Mouse (Mus musculus): ENCODE data around the gene Olfm2. TPM values are rescaled to one million over a fixed set of nuclear protein-coding genes. Genes with fewer than 3 reads are reported as not detected.

Olfm2 gene
- polyA plus RNA-seq, 1 experiment from 2014 or later = not detected

GRCm38 (mm10) chr9:20757087-20757955 is 11.2 kb upstream of the Olfm2 start:
- Histone ChIP-seq H3K4me3 (ENCODE audit: inconsistent target) (no peak overlapping the region), H3K36me3 (ENCODE audit: inconsistent target) (no peaks in the 10 kb centered on the region), H3K79me2 (ENCODE audit: inconsistent target) (no peaks in the 10 kb centered on the region), H3K27ac (no peak overlapping the region)
- 62% methylated on average over 6 of the region's 6 CpGs for WGBS (ENCODE audit: missing documents)

GRCm38 (mm10) chr9:20756081-20756700 is 10.0 kb upstream of the Olfm2 start:
- Histone ChIP-seq H3K79me2 (ENCODE audit: inconsistent target) (no peaks in the 10 kb centered on the region), H3K27ac (no peak overlapping the region), H3K4me3 (ENCODE audit: inconsistent target) (no peak overlapping the region), H3K36me3 (ENCODE audit: inconsistent target) (no peaks in the 10 kb centered on the region)
- 89% methylated on average over 4 of the region's 4 CpGs for WGBS (ENCODE audit: missing documents)

- no peaks in the 10 kb centered on the region for H3K79me2 ChIP-seq (ENCODE audit: inconsistent target)
- WGBS (ENCODE audit: missing documents) = 94% methylated on average over 2 of the region's 2 CpGs
- no peaks in the 10 kb centered on the region for H3K36me3 ChIP-seq (ENCODE audit: inconsistent target)
- no peak overlapping the region for H3K4me3 ChIP-seq (ENCODE audit: inconsistent target)
- no peak overlapping the region for H3K27ac ChIP-seq
Measured at GRCm38 (mm10) chr9:20754335-20754734, 8.2 kb upstream of the Olfm2 start.

- no peaks in the 10 kb centered on the region for H3K36me3 ChIP-seq (ENCODE audit: inconsistent target)
- no peaks in the 10 kb centered on the region for H3K79me2 ChIP-seq (ENCODE audit: inconsistent target)
- H3K4me3 ChIP-seq (ENCODE audit: inconsistent target) = no peak overlapping the region
- 46% methylated on average over 6 of the region's 6 CpGs for WGBS (ENCODE audit: missing documents)
- no peak overlapping the region for H3K27ac ChIP-seq
Measured at GRCm38 (mm10) chr9:20751477-20752029, 5.4 kb upstream of the Olfm2 start.

GRCm38 (mm10) chr9:20749213-20749612 is 3.1 kb upstream of the Olfm2 start:
- Histone ChIP-seq H3K79me2 (ENCODE audit: inconsistent target) (no peaks in the 10 kb centered on the region), H3K27ac (no peak overlapping the region), H3K4me3 (ENCODE audit: inconsistent target) (no peak overlapping the region), H3K36me3 (ENCODE audit: inconsistent target) (no peaks in the 10 kb centered on the region)
- WGBS (ENCODE audit: missing documents) = 83% methylated on average over 5 of the region's 5 CpGs

- Histone ChIP-seq H3K79me2 (ENCODE audit: inconsistent target) (no peaks in the 10 kb centered on the region), H3K36me3 (ENCODE audit: inconsistent target) (no peaks in the 10 kb centered on the region), H3K27ac (no peak overlapping the region), H3K4me3 (ENCODE audit: inconsistent target) (no peak overlapping the region)
- 72% methylated on average over 3 of the region's 3 CpGs for WGBS (ENCODE audit: missing documents)
Measured at GRCm38 (mm10) chr9:20748540-20748939, 2.4 kb upstream of the Olfm2 start.

- Histone ChIP-seq H3K27ac (no peak overlapping the region), H3K36me3 (ENCODE audit: inconsistent target) (no peaks in the 10 kb centered on the region), H3K79me2 (ENCODE audit: inconsistent target) (no peaks in the 10 kb centered on the region), H3K4me3 (ENCODE audit: inconsistent target) (no peak overlapping the region)
- 8% methylated on average over 3 of the region's 3 CpGs for WGBS (ENCODE audit: missing documents)
Measured at GRCm38 (mm10) chr9:20747682-20748081, 1.5 kb upstream of the Olfm2 start.

- WGBS (ENCODE audit: missing documents) = 19% methylated on average over 17 of the region's 17 CpGs
- Histone ChIP-seq H3K36me3 (ENCODE audit: inconsistent target) (no peaks in the 10 kb centered on the region), H3K4me3 (ENCODE audit: inconsistent target) (no peak overlapping the region), H3K79me2 (ENCODE audit: inconsistent target) (no peaks in the 10 kb centered on the region), H3K27ac (no peak overlapping the region)
Measured at GRCm38 (mm10) chr9:20745129-20745966, 801 bp downstream of the Olfm2 start.

GRCm38 (mm10) chr9:20743946-20744738 is 2.0 kb downstream of the Olfm2 start:
- WGBS (ENCODE audit: missing documents) = 27% methylated on average over 22 of the region's 22 CpGs

GRCm38 (mm10) chr9:20740407-20740806 is 5.7 kb downstream of the Olfm2 start:
- H3K4me3 ChIP-seq (ENCODE audit: inconsistent target) = no peak overlapping the region
- H3K27ac ChIP-seq = no peak overlapping the region
- H3K36me3 ChIP-seq (ENCODE audit: inconsistent target) = no peaks in the 10 kb centered on the region
- WGBS (ENCODE audit: missing documents) = under 1% methylated on average over 12 of the region's 12 CpGs
- H3K79me2 ChIP-seq (ENCODE audit: inconsistent target) = no peaks in the 10 kb centered on the region

More at GRCm38 (mm10) chr9:20743946-20744738, 2.0 kb downstream of the Olfm2 start:
- no peaks in the 10 kb centered on the region for H3K79me2 ChIP-seq (ENCODE audit: inconsistent target)
- H3K4me3 ChIP-seq (ENCODE audit: inconsistent target) = no peak overlapping the region
- H3K27ac ChIP-seq = no peak overlapping the region
- H3K36me3 ChIP-seq (ENCODE audit: inconsistent target) = no peaks in the 10 kb centered on the region

- no peaks in the 10 kb centered on the region for H3K79me2 ChIP-seq (ENCODE audit: inconsistent target)
- H3K4me3 ChIP-seq (ENCODE audit: inconsistent target) = no peak overlapping the region
- no peak overlapping the region for H3K27ac ChIP-seq
- WGBS (ENCODE audit: missing documents) = 46% methylated on average over 8 of the region's 8 CpGs
- H3K36me3 ChIP-seq (ENCODE audit: inconsistent target) = no peaks in the 10 kb centered on the region
Measured at GRCm38 (mm10) chr9:20738251-20738999, 7.7 kb downstream of the Olfm2 start.

GRCm38 (mm10) chr9:20737227-20737626 is 8.9 kb downstream of the Olfm2 start:
- Histone ChIP-seq H3K36me3 (ENCODE audit: inconsistent target) (no peaks in the 10 kb centered on the region), H3K4me3 (ENCODE audit: inconsistent target) (no peak overlapping the region), H3K79me2 (ENCODE audit: inconsistent target) (no peaks in the 10 kb centered on the region), H3K27ac (no peak overlapping the region)
- 92% methylated on average over 2 of the region's 2 CpGs for WGBS (ENCODE audit: missing documents)

GRCm38 (mm10) chr9:20734692-20735091 is 11.5 kb downstream of the Olfm2 start:
- Histone ChIP-seq H3K79me2 (ENCODE audit: inconsistent target) (no peaks in the 10 kb centered on the region), H3K36me3 (ENCODE audit: inconsistent target) (no peaks in the 10 kb centered on the region), H3K4me3 (ENCODE audit: inconsistent target) (no peak overlapping the region), H3K27ac (no peak overlapping the region)
- 58% methylated on average over 3 of the region's 3 CpGs for WGBS (ENCODE audit: missing documents)
